Comparison of ENCODE assay signal across 9 mouse cellular contexts in the genomic region with DNA sequence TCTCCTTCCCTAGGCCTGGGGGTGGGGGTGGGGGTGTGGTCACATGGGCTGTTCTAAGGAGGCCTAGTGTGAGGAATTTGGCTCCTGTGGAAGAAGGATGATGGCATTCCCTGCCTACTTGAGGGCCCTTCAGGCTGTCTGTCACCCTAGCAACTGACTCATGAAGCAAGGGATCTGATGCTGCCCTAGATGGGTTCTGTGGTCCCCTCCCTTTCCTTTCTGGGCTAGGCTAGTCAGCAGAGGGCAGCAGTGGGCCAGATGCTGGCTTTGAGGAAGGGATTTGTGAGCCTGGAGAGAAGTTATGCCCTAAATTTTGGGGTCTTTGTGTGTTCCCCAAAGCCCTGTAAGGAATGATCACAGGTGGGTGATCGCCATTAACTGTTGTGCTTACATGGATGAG. TPM values are rescaled to one million over a fixed set of nuclear protein-coding genes. Genes with fewer than 3 reads are reported as not detected.
DNase-seq lines count a peak whose midpoint lies in the region; ATAC-seq and TF ChIP-seq lines count a peak whose summit lies in the region.
"Had no signal": no experiment of that assay in that cellular context is flagged by ENCODE, and none has a peak within 500 bp of the region (broad histone marks: within the 10 kb centered on the region; RNA-seq: fewer than 3 reads in every experiment).

No protein-coding gene starts in this region.

- H3K9ac ChIP-seq in heart, postnatal 0 days (replicated peaks; ENCODE audit: low read depth, low read length), result no peak overlapping the region
- H3K9ac ChIP-seq in forebrain, embryonic 13.5 days, result no peak overlapping the region
- H3K9ac ChIP-seq: heart, embryonic 15.5 days had no signal

- no peak for ATAC-seq in heart, postnatal 0 days (ENCODE audit: insufficient read depth, low read depth)
- ATAC-seq in forebrain, embryonic 13.5 days, result peak; percentile 71

- H3K4me3 ChIP-seq in heart, postnatal 0 days (ENCODE audit: low read depth, low read length), result no peak overlapping the region
- H3K4me3 ChIP-seq in heart, embryonic 10.5 days, result no peak overlapping the region
- H3K4me3 ChIP-seq in forebrain, embryonic 13.5 days, result no peak overlapping the region
- H3K4me3 ChIP-seq: heart, embryonic 15.5 days had no signal

- peak; percentile 55 for TF ChIP-seq CTCF in heart, postnatal 0 days (IDR thresholded peaks at IDR 0.05; ENCODE audit: low read depth)

- no peak overlapping the region for H3K27ac ChIP-seq in heart, postnatal 0 days (ENCODE audit: low read depth)
- H3K27ac ChIP-seq in heart, embryonic 10.5 days, result no peak overlapping the region
- H3K27ac ChIP-seq in forebrain, embryonic 13.5 days, result no peak overlapping the region
- H3K27ac ChIP-seq: heart, embryonic 15.5 days had no signal

- no peaks in the 10 kb centered on the region for H3K36me3 ChIP-seq in heart, postnatal 0 days (replicated peaks; ENCODE audit: control insufficient read depth, insufficient read depth, low read length)
- no peaks in the 10 kb centered on the region for H3K36me3 ChIP-seq in heart, embryonic 10.5 days
- H3K36me3 ChIP-seq in forebrain, embryonic 13.5 days (ENCODE audit: poor library complexity, severe bottlenecking), result no peaks in the 10 kb centered on the region
- H3K36me3 ChIP-seq: heart, embryonic 15.5 days had no signal

- H3K4me1 ChIP-seq in heart, postnatal 0 days (ENCODE audit: control insufficient read depth, insufficient read depth), result no peaks in the 10 kb centered on the region
- H3K4me1 ChIP-seq in heart, embryonic 10.5 days, result peaks cover 3% of the 10 kb centered on the region; the same call in 1 of the 2 replicates
- H3K4me1 ChIP-seq in forebrain, embryonic 13.5 days, result peaks cover 15% of the 10 kb centered on the region; the same call in 1 of the 2 replicates
- H3K4me1 ChIP-seq: heart, embryonic 15.5 days had no signal

- WGBS in heart, postnatal 0 days, result 29% methylated on average over 1 of the region's 1 CpGs
- WGBS in heart, embryonic 10.5 days, result 54% methylated on average over 1 of the region's 1 CpGs
- WGBS in forebrain, embryonic 13.5 days, result 62% methylated on average over 1 of the region's 1 CpGs

- H3K4me2 ChIP-seq in heart, postnatal 0 days (ENCODE audit: low read depth, low read length), result no peak overlapping the region
- no peak overlapping the region for H3K4me2 ChIP-seq in forebrain, embryonic 13.5 days
- H3K4me2 ChIP-seq: heart, embryonic 15.5 days had no signal

- H3K9me3 ChIP-seq in heart, postnatal 0 days (replicated peaks; ENCODE audit: control insufficient read depth, low read length), result no peaks in the 10 kb centered on the region
- no peaks in the 10 kb centered on the region for H3K9me3 ChIP-seq in heart, embryonic 10.5 days
- H3K9me3 ChIP-seq in forebrain, embryonic 13.5 days (replicated peaks), result no peaks in the 10 kb centered on the region
- H3K9me3 ChIP-seq: heart, embryonic 15.5 days had no signal

- peaks cover 5% of the 10 kb centered on the region; the same call in 1 of the 2 replicates for H3K27me3 ChIP-seq in heart, postnatal 0 days (ENCODE audit: control insufficient read depth, insufficient read depth, low read length)
- H3K27me3 ChIP-seq in heart, embryonic 10.5 days (ENCODE audit: insufficient read depth, poor library complexity, severe bottlenecking), result peaks cover 14% of the 10 kb centered on the region; the same call in 1 of the 2 replicates
- H3K27me3 ChIP-seq in forebrain, embryonic 13.5 days, result peaks cover 7% of the 10 kb centered on the region; the same call in 1 of the 2 replicates

- TF ChIP-seq EP300 in heart, postnatal 0 days (IDR thresholded peaks at IDR 0.05; ENCODE audit: low read depth), result no peak

- no peak for DNase-seq in heart, postnatal 0 days (ENCODE audit: low spot score)
- no peak for DNase-seq in heart, embryonic 10.5 days (ENCODE audit: low spot score)
- DNase-seq in A20 (ENCODE audit: low read depth, low spot score), result peak; percentile 50
- DNase-seq in c-Kit-positive CD71-negative TER-119-negative erythroid progenitor cells, embryonic 14.5 days (ENCODE audit: low read depth), result peak; percentile 17
- peak; percentile 75 to 81 for DNase-seq in left cerebral cortex, adult 18-20 months (ENCODE audit: low spot score in 2 of 2)
- DNase-seq in retina, postnatal 7 days (ENCODE audit: low read depth, low spot score), result peak; percentile 66
- no peak for DNase-seq in lung, postnatal 14 days

RNA-seq across cellular contexts. Expression of gene Bhlhe23, which starts 29.3 kb away (rescaled TPM):
- total RNA-seq in heart, postnatal 0 days (2014; rRNA removed; ENCODE audit: low replicate concordance), result not detected in 2 replicates
- not detected in 2 replicates for polyA plus RNA-seq in heart, postnatal 0 days (2015; fragmentation: Nextera tagmentation; extraction: Ambion mirVana)
- polyA plus RNA-seq in heart, embryonic 10.5 days (2016; fragmentation: Nextera tagmentation; extraction: Ambion mirVana), result 0.05 TPM in 1 of 2 replicates, not detected in the other
- 0.40 and 1.2 TPM in 2 replicates for polyA plus RNA-seq in forebrain, embryonic 13.5 days (2015; fragmentation: Nextera tagmentation; extraction: Ambion mirVana)
- under 1 TPM in 1 of 2 experiments, not detected in 1; 0.14 TPM for total RNA-seq in left cerebral cortex, adult 18-20 months (2021)
- polyA plus RNA-seq: heart, embryonic 15.5 days had no signal

Comparison
In these comparisons a context has a peak if more than half of its experiments do, and no peak if none do; other contexts are left out.
1. DNase-seq: peak in A20 (single experiment), c-Kit-positive CD71-negative TER-119-negative erythroid progenitor cells, embryonic 14.5 days (single experiment), left cerebral cortex, adult 18-20 months (2 of 2) and retina, postnatal 7 days (single experiment); none in heart, postnatal 0 days (single experiment), heart, embryonic 10.5 days (single experiment) and lung, postnatal 14 days (single experiment).